Mouse (Mus musculus): ENCODE results near the gene Casc4.
A peak's percentile ranks its signal among the peaks of the same experiment; 100 is the strongest.

Casc4 gene

DNA sequence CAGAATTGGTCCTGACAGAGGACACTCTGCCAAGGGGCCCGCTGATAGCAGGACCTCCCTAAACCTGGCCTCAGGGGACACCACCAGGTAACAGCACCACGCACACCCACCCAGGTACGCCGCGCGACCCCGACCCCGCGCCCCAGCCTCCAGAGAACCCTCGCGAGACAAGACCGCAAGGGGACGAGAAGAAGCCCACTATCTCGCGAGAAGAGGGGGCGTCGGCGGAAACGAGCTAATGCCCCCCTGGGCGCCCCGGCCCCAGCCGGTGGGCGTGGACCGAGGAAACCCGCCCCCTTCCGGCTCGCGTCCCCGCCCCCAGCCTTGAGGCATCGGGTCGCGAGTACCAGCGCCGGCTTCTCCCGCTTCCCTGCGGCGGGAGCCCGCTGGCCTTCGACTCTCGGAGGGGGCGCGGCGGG, at the start of gene Casc4:
Gene Casc4 (plus strand): TSS at position 339 of the 419 bp plus-strand sequence.
- peak; percentile 89 for DNase-seq (ENCODE audit: low spot score)

DNA sequence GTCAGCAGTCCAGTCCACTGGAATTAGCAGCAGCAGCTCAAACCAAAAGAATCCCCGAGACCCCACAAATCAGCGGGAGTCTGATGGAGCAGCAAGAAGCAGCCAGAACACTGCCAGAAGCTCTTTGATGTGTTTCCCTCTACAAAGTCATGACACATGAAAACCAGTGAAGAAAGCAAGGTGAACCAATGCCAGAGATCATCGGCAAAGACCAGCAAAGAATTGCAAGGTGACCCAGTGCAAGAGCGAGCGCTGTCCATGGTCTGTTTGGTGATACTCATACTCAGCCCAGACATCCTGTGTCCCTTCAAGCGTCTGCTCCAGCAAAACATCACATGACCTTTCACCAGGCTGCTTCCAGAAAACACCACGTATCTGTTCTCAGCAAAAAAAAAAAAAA, 45.0 kb upstream of the Casc4 start:
- no peak for DNase-seq (ENCODE audit: low spot score)

GRCm38 (mm10) chr2:121824653-121825052, 42.1 kb upstream of the Casc4 start:
- DNase-seq (ENCODE audit: low spot score), result no peak

- DNase-seq (ENCODE audit: low spot score), result no peak
Observed at GRCm38 (mm10) chr2:121826189-121826588, 40.6 kb upstream of the Casc4 start.

GRCm38 (mm10) chr2:121828411-121828810, 38.4 kb upstream of the Casc4 start:
- DNase-seq (ENCODE audit: low spot score), result no peak

DNA sequence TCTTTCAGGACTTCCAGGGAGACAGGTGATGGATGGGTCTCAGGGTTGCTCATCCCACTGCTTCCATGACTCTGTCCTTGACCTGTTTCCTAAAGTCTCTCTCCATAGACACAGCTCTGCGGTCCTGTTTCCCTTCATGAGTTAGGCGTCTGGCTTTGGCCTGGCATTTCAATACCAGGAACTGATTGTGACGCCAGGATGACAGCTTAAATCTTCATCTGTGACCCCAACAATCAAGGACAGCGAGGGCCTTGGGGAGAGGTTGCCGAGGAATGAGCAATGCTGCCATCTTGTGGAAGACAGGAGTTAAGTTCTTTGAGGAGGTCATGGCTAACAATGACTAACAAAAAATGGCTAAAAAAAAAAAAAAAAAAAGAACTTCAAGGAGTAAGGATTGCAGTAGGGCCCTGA, 34.3 kb upstream of the Casc4 start:
- DNase-seq (ENCODE audit: low spot score), result no peak

GRCm38 (mm10) chr2:121834926-121835325, 31.8 kb upstream of the Casc4 start:
- no peak for DNase-seq (ENCODE audit: low spot score)

- no peak for DNase-seq (ENCODE audit: low spot score)
Observed at GRCm38 (mm10) chr2:121841453-121841852, 25.3 kb upstream of the Casc4 start.

DNA sequence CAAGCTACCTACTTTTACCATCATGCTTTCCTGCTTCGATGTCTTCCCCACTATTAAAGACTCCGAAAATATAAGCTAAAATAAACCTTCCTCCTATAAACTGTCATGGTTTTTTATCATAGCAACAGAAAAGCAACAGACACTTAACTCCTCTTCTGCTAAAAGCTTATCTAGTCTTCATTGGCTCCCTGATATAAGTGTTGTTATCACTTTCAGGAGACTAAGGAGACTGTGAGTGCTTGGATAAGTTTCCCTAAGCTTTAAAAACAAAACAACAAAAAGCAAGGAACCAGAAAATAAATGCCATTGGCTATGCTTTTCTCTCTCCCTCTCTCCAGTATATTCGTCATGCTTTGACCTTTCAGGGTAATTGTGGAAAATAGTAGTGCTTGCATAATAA, 24.5 kb upstream of the Casc4 start:
- DNase-seq (ENCODE audit: low spot score), result no peak

DNA sequence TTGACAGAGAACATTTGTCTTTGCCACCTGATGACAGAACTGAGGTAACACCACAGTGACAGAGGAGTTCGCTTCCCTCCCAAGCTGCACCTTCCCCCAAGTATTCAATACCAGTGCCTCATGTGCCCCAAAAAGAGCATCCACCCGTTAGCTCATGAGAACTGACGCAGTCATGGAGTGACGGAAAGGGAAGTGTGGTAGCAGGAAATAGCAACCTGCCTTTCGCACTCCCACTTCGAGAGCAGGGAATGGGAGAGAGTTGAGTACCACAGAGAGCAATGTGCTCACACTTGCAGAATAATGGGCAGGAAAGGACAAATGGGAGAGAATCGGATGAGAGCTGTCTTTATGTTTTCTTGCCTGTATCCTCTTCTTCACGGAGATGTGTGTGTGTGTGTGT, 20.7 kb upstream of the Casc4 start:
- no peak for DNase-seq (ENCODE audit: low spot score)

DNA sequence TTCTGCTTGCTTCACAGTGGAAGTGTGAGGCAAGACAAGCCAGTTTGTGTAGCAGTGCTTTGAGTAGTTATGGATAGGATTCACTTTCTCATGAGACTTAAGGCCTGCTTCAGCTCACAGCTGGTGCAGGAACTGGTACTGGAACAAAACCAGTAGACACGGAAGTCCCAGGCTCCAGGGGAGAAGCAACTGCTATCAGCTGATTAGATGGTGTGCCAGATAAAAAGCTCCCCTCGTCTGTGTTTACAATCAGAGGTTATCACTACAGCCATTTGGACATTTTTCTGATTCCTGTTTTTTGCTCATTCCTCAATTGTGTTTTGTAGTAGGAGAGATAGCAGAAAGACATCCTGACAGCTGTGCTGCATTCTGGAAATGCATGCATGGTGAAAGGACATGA, 14.7 kb upstream of the Casc4 start:
- no peak for DNase-seq (ENCODE audit: low spot score)

GRCm38 (mm10) chr2:121853974-121854373, 12.8 kb upstream of the Casc4 start:
- no peak for DNase-seq (ENCODE audit: low spot score)

- DNase-seq (ENCODE audit: low spot score), result no peak
Observed at GRCm38 (mm10) chr2:121859380-121859980, 7.3 kb upstream of the Casc4 start.

GRCm38 (mm10) chr2:121866071-121866601, 634 bp upstream of the Casc4 start:
- no peak for DNase-seq (ENCODE audit: low spot score)

GRCm38 (mm10) chr2:121867051-121867928, 520 bp downstream of the Casc4 start:
- DNase-seq (ENCODE audit: low spot score), result no peak

GRCm38 (mm10) chr2:121879506-121879905, 12.7 kb downstream of the Casc4 start:
- DNase-seq (ENCODE audit: low spot score), result no peak

DNA sequence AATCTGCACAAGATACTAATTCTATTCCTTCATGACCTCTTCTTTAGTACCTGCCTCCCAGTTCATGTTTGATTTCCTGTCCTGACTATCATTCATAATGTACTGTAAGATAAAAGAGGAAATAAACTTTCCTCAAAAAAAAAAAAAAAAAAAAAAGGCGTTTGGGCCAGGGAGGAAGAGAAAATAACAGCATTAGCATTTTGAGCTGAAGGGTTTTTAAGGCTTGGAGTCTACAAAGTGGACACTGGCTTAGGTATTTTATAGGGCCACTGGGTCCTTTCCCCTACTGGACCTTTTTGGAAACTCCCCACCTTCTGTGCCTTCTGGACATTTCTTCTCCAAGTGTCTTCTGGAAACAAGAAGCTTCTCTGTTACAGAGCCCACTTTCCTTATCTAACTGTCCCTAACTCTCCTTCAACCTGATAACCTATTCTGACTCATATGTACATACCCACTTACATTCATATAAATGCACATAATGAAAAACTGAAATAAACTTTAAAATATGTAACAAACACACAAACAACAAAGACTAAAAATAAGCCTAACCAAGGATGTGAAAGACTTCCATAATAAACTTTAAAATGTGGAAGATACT, 18.8 kb downstream of the Casc4 start:
- DNase-seq (ENCODE audit: low spot score), result no peak

- no peak for DNase-seq (ENCODE audit: low spot score)
Observed at GRCm38 (mm10) chr2:121886406-121886805, 19.6 kb downstream of the Casc4 start.

GRCm38 (mm10) chr2:121888720-121889497, 22.1 kb downstream of the Casc4 start:
- DNase-seq (ENCODE audit: low spot score), result no peak

- no peak for DNase-seq (ENCODE audit: low spot score)
Observed at GRCm38 (mm10) chr2:121895261-121895660, 28.5 kb downstream of the Casc4 start.

GRCm38 (mm10) chr2:121896825-121897224, 30.1 kb downstream of the Casc4 start:
- DNase-seq (ENCODE audit: low spot score), result no peak

DNA sequence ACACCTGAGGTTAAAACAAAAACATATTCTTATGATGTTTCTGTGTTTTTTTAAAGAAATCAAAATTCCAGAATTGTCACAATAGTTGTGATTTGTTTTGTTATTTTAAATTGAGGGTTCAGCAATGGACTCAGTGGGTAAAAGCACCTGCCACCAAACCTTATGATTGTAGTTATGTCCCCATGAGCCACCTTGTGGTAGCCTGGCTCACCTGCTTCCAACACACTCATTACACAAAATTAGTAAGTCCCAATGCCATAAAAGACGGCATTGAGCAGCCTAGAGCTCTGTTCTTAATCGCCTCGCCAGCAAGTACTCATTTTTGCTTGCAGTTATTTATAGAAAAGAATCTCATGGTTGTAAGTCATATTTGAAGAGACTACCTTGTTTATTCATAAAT, 43.2 kb downstream of the Casc4 start:
- no peak for DNase-seq (ENCODE audit: low spot score)
